Mouse (Mus musculus): ENCODE results near the gene Gm3476. TPM values are rescaled to one million over a fixed set of nuclear protein-coding genes. Genes with fewer than 3 reads are reported as not detected.
"Not testable (repeated sequence)": the region's sequence is repeated elsewhere in the genome, so short reads cannot be mapped to it uniquely, and the experiment has no call there.

Gm3476 gene
- total RNA-seq (2015) (not detected in 2 replicates), total RNA-seq (2017) (not detected in 2 replicates)

- not testable (repeated sequence) for ATAC-seq (ENCODE audit: poor library complexity, severe bottlenecking)
Measured at GRCm38 (mm10) chr14:6125707-6126106, at the start of gene Gm3476. Gm3476 (minus strand) TSS chr14:6125807.

- ATAC-seq (ENCODE audit: poor library complexity, severe bottlenecking) = not testable (repeated sequence)
Measured at GRCm38 (mm10) chr14:6163538-6163937, 37.9 kb upstream of the Gm3476 start.

GRCm38 (mm10) chr14:6161085-6161484 lies 35.5 kb upstream of the Gm3476 start:
- ATAC-seq (ENCODE audit: poor library complexity, severe bottlenecking) = not testable (repeated sequence)

GRCm38 (mm10) chr14:6108272-6108925 lies 17.2 kb downstream of the Gm3476 start, which contains the start of gene Gm3468:
Gm3468 (minus strand) TSS chr14:6108665.
- ATAC-seq (ENCODE audit: poor library complexity, severe bottlenecking) = not testable (repeated sequence)

- ATAC-seq (ENCODE audit: poor library complexity, severe bottlenecking) = not testable (repeated sequence)
Measured at GRCm38 (mm10) chr14:6107500-6107899, 18.1 kb downstream of the Gm3476 start.

GRCm38 (mm10) chr14:6093842-6094241 lies 31.8 kb downstream of the Gm3476 start, which contains the start of gene Gm8206:
Gm8206 (minus strand) TSS chr14:6093942.
- ATAC-seq (ENCODE audit: poor library complexity, severe bottlenecking) = not testable (repeated sequence)

- not testable (repeated sequence) for ATAC-seq (ENCODE audit: poor library complexity, severe bottlenecking)
Measured at GRCm38 (mm10) chr14:6058167-6058566, 67.4 kb downstream of the Gm3476 start, which contains the start of gene Gm6337. Gm6337 (minus strand) TSS chr14:6058267.

Other genes with a start within 250 kb of the Gm3476 start
- not detected in 2 replicates for gene Gm8237, start 245.4 kb downstream of the Gm3476 start, total RNA-seq (2015)
- not detected in 2 replicates for gene Gm8237, start 245.4 kb downstream of the Gm3476 start, total RNA-seq (2017)
- not detected in 2 replicates for gene Gm3248, start 164.1 kb downstream of the Gm3476 start, total RNA-seq (2015)
- not detected in 2 replicates for gene Gm3248, start 164.1 kb downstream of the Gm3476 start, total RNA-seq (2017)
- not detected in 2 replicates for gene Gm3453, start 146.7 kb downstream of the Gm3476 start, total RNA-seq (2015)
- gene Gm3453, start 146.7 kb downstream of the Gm3476 start, total RNA-seq (2017) = not detected in 2 replicates
- not detected in 2 replicates for gene Gm6337, start 67.5 kb downstream of the Gm3476 start, total RNA-seq (2015)
- gene Gm6337, start 67.5 kb downstream of the Gm3476 start, total RNA-seq (2017) = not detected in 2 replicates
- gene Gm8206, start 31.9 kb downstream of the Gm3476 start, total RNA-seq (2015) = not detected in 2 replicates
- not detected in 2 replicates for gene Gm8206, start 31.9 kb downstream of the Gm3476 start, total RNA-seq (2017)
- not detected in 2 replicates for gene Gm3468, start 17.1 kb downstream of the Gm3476 start, total RNA-seq (2015)
- gene Gm3468, start 17.1 kb downstream of the Gm3476 start, total RNA-seq (2017) = not detected in 2 replicates
- gene Gm21560, start 93.5 kb upstream of the Gm3476 start, total RNA-seq (2015) = not detected in 2 replicates
- gene Gm21560, start 93.5 kb upstream of the Gm3476 start, total RNA-seq (2017) = not detected in 2 replicates
- not detected in 2 replicates for gene Gm3411, start 161.4 kb upstream of the Gm3476 start, total RNA-seq (2015)
- gene Gm3411, start 161.4 kb upstream of the Gm3476 start, total RNA-seq (2017) = not detected in 2 replicates
- gene Gm21103, start 179.0 kb upstream of the Gm3476 start, total RNA-seq (2015) = not detected in 2 replicates
- not detected in 2 replicates for gene Gm21103, start 179.0 kb upstream of the Gm3476 start, total RNA-seq (2017)
- not detected in 2 replicates for gene Gm3618, start 217.9 kb upstream of the Gm3476 start, total RNA-seq (2015)
- not detected in 2 replicates for gene Gm3618, start 217.9 kb upstream of the Gm3476 start, total RNA-seq (2017)

Data from megakaryocyte, adult 5-6 weeks (primary cell).